Mouse (Mus musculus) thymus, postnatal 25 days (tissue): Measurements from ENCODE around the gene Trpc7.

Source experiments
- DNase-seq: peaks from one replicate; pipeline ENCODE4 v3.0.0; 2022

Gene Trpc7

GRCm38 (mm10) chr13:56746739-56747532, 148.9 kb downstream of the Trpc7 start:
- DNase-seq, result no peak

GRCm38 (mm10) chr13:56742325-56742901, 153.4 kb downstream of the Trpc7 start:
- no peak for DNase-seq

GRCm38 (mm10) chr13:56741691-56742090, 154.1 kb downstream of the Trpc7 start:
- no peak for DNase-seq

- DNase-seq, result no peak
Measured at GRCm38 (mm10) chr13:56740496-56740895, 155.3 kb downstream of the Trpc7 start.

- DNase-seq, result no peak
Measured at GRCm38 (mm10) chr13:56739556-56739955, 156.2 kb downstream of the Trpc7 start.

- DNase-seq, result peak; percentile 50
Measured at GRCm38 (mm10) chr13:56735212-56735875, 160.4 kb downstream of the Trpc7 start.

- DNase-seq, result no peak
Measured at GRCm38 (mm10) chr13:56734617-56735016, 161.2 kb downstream of the Trpc7 start.

- no peak for DNase-seq
Measured at GRCm38 (mm10) chr13:56729046-56729445, 166.7 kb downstream of the Trpc7 start.

- no peak for DNase-seq
Measured at GRCm38 (mm10) chr13:56726551-56726950, 169.2 kb downstream of the Trpc7 start.
